Mouse (Mus musculus) embryonic fibroblast, embryonic 13.5 days (primary cell): ENCODE results near the gene Wwox. TPM values are rescaled to one million over a fixed set of nuclear protein-coding genes. Genes with fewer than 3 reads are reported as not detected.

ENCODE experiments used
- H3K27ac ChIP-seq: 2 replicates; pipeline ENCODE4 v1.5.1; 2012; ENCODE audit warnings: low read length, control low read depth, inconsistent platforms; ENCODE audit not compliant: insufficient read depth
- H3K4me1 ChIP-seq: 2 replicates; pipeline ENCODE4 v1.6.1; 2011; ENCODE audit warnings: low read length; ENCODE audit not compliant: control insufficient read depth, insufficient read depth
- H3K4me3 ChIP-seq: 2 replicates; pipeline ENCODE4 v1.5.1; 2011; ENCODE audit warnings: mild to moderate bottlenecking, control low read depth, low read length; ENCODE audit not compliant: insufficient read depth
- CTCF ChIP-seq: IDR thresholded peaks from 2 replicates; pipeline ENCODE4 v1.5.1; 2011; ENCODE audit warnings: mild to moderate bottlenecking, control low read depth, low read length, moderate library complexity, borderline replicate concordance; ENCODE audit not compliant: insufficient read depth
- POLR2A ChIP-seq: IDR thresholded peaks from 2 replicates; pipeline ENCODE4 v1.6.1; 2011; ENCODE audit warnings: low read depth, mild to moderate bottlenecking, control low read depth, low read length, moderate library complexity
- polyA plus RNA-seq: library from polyadenylated mRNA; stranded (reverse); fragments of >200 nt; gene quantifications from 2 replicates; pipeline ENCODE4 v1.2.4, GENCODE M21; 2011; ENCODE audit warnings: low read depth; ENCODE audit not compliant: missing spikeins, insufficient read length

Gene Wwox
- polyA plus RNA-seq, 1 experiment = 8.7 TPM

GRCm38 (mm10) chr8:114831595-114831994 lies 392.1 kb downstream of the Wwox start:
- no peak for TF ChIP-seq CTCF
- TF ChIP-seq POLR2A = no peak
- no peaks in the 10 kb centered on the region for H3K4me1 ChIP-seq
- H3K4me3 ChIP-seq = no peak overlapping the region
- no peak overlapping the region for H3K27ac ChIP-seq

- no peak overlapping the region for H3K27ac ChIP-seq
- no peaks in the 10 kb centered on the region for H3K4me1 ChIP-seq
- TF ChIP-seq CTCF (no peak), POLR2A (no peak)
- no peak overlapping the region for H3K4me3 ChIP-seq
Measured at GRCm38 (mm10) chr8:114832251-114832774, 392.9 kb downstream of the Wwox start.

GRCm38 (mm10) chr8:114834730-114835129 lies 395.3 kb downstream of the Wwox start:
- Histone ChIP-seq H3K27ac (no peak overlapping the region), H3K4me1 (no peaks in the 10 kb centered on the region), H3K4me3 (no peak overlapping the region)
- TF ChIP-seq CTCF = no peak
- no peak for TF ChIP-seq POLR2A

- TF ChIP-seq POLR2A (no peak), CTCF (no peak)
- H3K27ac ChIP-seq = no peak overlapping the region
- no peak overlapping the region for H3K4me3 ChIP-seq
- H3K4me1 ChIP-seq = no peaks in the 10 kb centered on the region
Measured at GRCm38 (mm10) chr8:114839998-114840397, 400.5 kb downstream of the Wwox start.

- TF ChIP-seq POLR2A = no peak
- no peak for TF ChIP-seq CTCF
- H3K4me1 ChIP-seq = no peaks in the 10 kb centered on the region
- no peak overlapping the region for H3K4me3 ChIP-seq
- no peak overlapping the region for H3K27ac ChIP-seq
Measured at GRCm38 (mm10) chr8:114847666-114848065, 408.2 kb downstream of the Wwox start.

- H3K4me1 ChIP-seq = no peaks in the 10 kb centered on the region
- H3K4me3 ChIP-seq = no peak overlapping the region
- TF ChIP-seq POLR2A = no peak
- no peak for TF ChIP-seq CTCF
- H3K27ac ChIP-seq = no peak overlapping the region
Measured at GRCm38 (mm10) chr8:114849461-114849860, 410.0 kb downstream of the Wwox start.

- TF ChIP-seq POLR2A (no peak), CTCF (no peak)
- no peak overlapping the region for H3K27ac ChIP-seq
- no peaks in the 10 kb centered on the region for H3K4me1 ChIP-seq
- H3K4me3 ChIP-seq = no peak overlapping the region
Measured at GRCm38 (mm10) chr8:114850014-114850870, 410.8 kb downstream of the Wwox start.

GRCm38 (mm10) chr8:114853765-114854164 lies 414.3 kb downstream of the Wwox start:
- H3K4me3 ChIP-seq = no peak overlapping the region
- no peaks in the 10 kb centered on the region for H3K4me1 ChIP-seq
- H3K27ac ChIP-seq = no peak overlapping the region
- TF ChIP-seq POLR2A (no peak), CTCF (no peak)

GRCm38 (mm10) chr8:114855833-114856232 lies 416.4 kb downstream of the Wwox start:
- H3K4me1 ChIP-seq = no peaks in the 10 kb centered on the region
- TF ChIP-seq POLR2A (no peak), CTCF (no peak)
- H3K4me3 ChIP-seq = no peak overlapping the region
- H3K27ac ChIP-seq = no peak overlapping the region

GRCm38 (mm10) chr8:114865911-114866310 lies 426.5 kb downstream of the Wwox start:
- Histone ChIP-seq H3K27ac (no peak overlapping the region), H3K4me3 (no peak overlapping the region), H3K4me1 (no peaks in the 10 kb centered on the region)
- no peak for TF ChIP-seq CTCF
- TF ChIP-seq POLR2A = no peak

GRCm38 (mm10) chr8:114869321-114869720 lies 429.9 kb downstream of the Wwox start:
- TF ChIP-seq POLR2A (no peak), CTCF (no peak)
- Histone ChIP-seq H3K4me3 (no peak overlapping the region), H3K4me1 (no peaks in the 10 kb centered on the region), H3K27ac (no peak overlapping the region)
